Mouse (Mus musculus) liver, postnatal 0 days (tissue): Measurements from ENCODE around the gene Rnf213. TPM values are rescaled to one million over a fixed set of nuclear protein-coding genes. Genes with fewer than 3 reads are reported as not detected.

Source experiments
- ATAC-seq: fragments of 200-750 bp; cut with Nextera tagmentation; 2 replicates; pipeline ENCODE4 v1.8.0; 2017; ENCODE audit warnings: mild to moderate bottlenecking, moderate library complexity
- DNase-seq: peaks from one replicate; pipeline ENCODE4 v3.0.0-alpha.2; 2016
- H3K27ac ChIP-seq: fragments of 300-500 bp; sonication (generic); 2 replicates; pipeline ENCODE4 v1.5.1; 2014; ENCODE audit warnings: antibody characterized with exemption, moderate library complexity, mild to moderate bottlenecking, low read depth
- H3K27me3 ChIP-seq: fragments of 300-500 bp; sonication (generic); 2 replicates; pipeline ENCODE4 v1.6.1; 2014; ENCODE audit warnings: low read length, control low read depth, mixed read lengths; ENCODE audit not compliant: insufficient read depth
- H3K36me3 ChIP-seq: fragments of 300-500 bp; sonication (generic); replicated peaks from 2 replicates; pipeline ENCODE4 v1.6.1; 2014; ENCODE audit warnings: mild to moderate bottlenecking, control low read depth, low read length, moderate library complexity, mixed read lengths; ENCODE audit not compliant: insufficient read depth
- H3K4me1 ChIP-seq: fragments of 300-500 bp; sonication (generic); 2 replicates; pipeline ENCODE4 v1.6.1; 2014; ENCODE audit warnings: antibody characterized with exemption, mild to moderate bottlenecking, control low read depth; ENCODE audit not compliant: insufficient read depth
- H3K4me2 ChIP-seq: fragments of 300-500 bp; sonication (generic); 2 replicates; pipeline ENCODE4 v1.6.1; 2014; ENCODE audit warnings: low read depth, mild to moderate bottlenecking, low read length, moderate library complexity, mixed read lengths
- H3K4me3 ChIP-seq: fragments of 300-500 bp; sonication (generic); 2 replicates; pipeline ENCODE4 v1.5.1; 2014; ENCODE audit warnings: low read depth, low read length
- H3K9ac ChIP-seq: fragments of 300-500 bp; sonication (generic); replicated peaks from 2 replicates; pipeline ENCODE4 v1.6.1; 2014; ENCODE audit warnings: mild to moderate bottlenecking, moderate library complexity
- H3K9me3 ChIP-seq: fragments of 300-500 bp; sonication (generic); 2 replicates; pipeline ENCODE4 v1.6.1; 2016; ENCODE audit warnings: mild to moderate bottlenecking, control low read depth, low read length, mixed read lengths
- CTCF ChIP-seq: sonication (generic); IDR thresholded peaks from 2 replicates; pipeline ENCODE4 v1.5.1; 2016; ENCODE audit warnings: antibody characterized with exemption, low read depth
- EP300 ChIP-seq: IDR thresholded peaks from 2 replicates; pipeline ENCODE4 v1.6.1; 2016; ENCODE audit warnings: antibody characterized with exemption, low read depth, mild to moderate bottlenecking
- WGBS: fragments of 180-500 bp; shearing (Covaris S2); extraction: QIAGEN DNeasy Blood & Tissue Kit; methylation state at CpG from one replicate; pipeline ENCODE4 v1.1.7; 2014; ENCODE audit not compliant: insufficient replicate concordance; 5-methylcytosine and 5-hydroxymethylcytosine counted together
- microRNA counts: library from miRNA; unstranded; fragments of <30 nt; microRNA quantifications from one replicate; lab custom pipeline; 2015
- microRNA-seq: library from miRNA; unstranded; fragments of <30 nt; microRNA quantifications from one replicate; pipeline ENCODE4, GENCODE M21; 2016
- polyA plus RNA-seq: library from polyadenylated mRNA; unstranded; fragments of >200 nt; fragmentation: Nextera tagmentation; extraction: Ambion mirVana; gene quantifications from 2 replicates; pipeline ENCODE4 v1.2.1, GENCODE M21; 2015

The Rnf213 gene
- polyA plus RNA-seq, 1 experiment from 2014 or later: 6.6 TPM

GRCm38 (mm10) chr11:119528930-119529329 lies 136.0 kb downstream of the Rnf213 start:
- Histone ChIP-seq H3K4me3 (no peak overlapping the region), H3K4me2 (no peak overlapping the region), H3K36me3 (no peaks in the 10 kb centered on the region), H3K9ac (no peak overlapping the region), H3K9me3 (no peaks in the 10 kb centered on the region), H3K4me1 (peaks cover 4% of the 10 kb centered on the region; the same call in 1 of the 2 replicates), H3K27ac (no peak overlapping the region), H3K27me3 (no peaks in the 10 kb centered on the region)
- no peak for DNase-seq
- TF ChIP-seq CTCF (no peak), EP300 (no peak)
- no peak for ATAC-seq
- WGBS: 65% methylated on average over 11 of the region's 11 CpGs

- 67% methylated on average over 8 of the region's 8 CpGs for WGBS
- Histone ChIP-seq H3K27me3 (no peaks in the 10 kb centered on the region), H3K4me1 (no peaks in the 10 kb centered on the region), H3K36me3 (no peaks in the 10 kb centered on the region), H3K27ac (no peak overlapping the region), H3K9ac (no peak overlapping the region), H3K9me3 (no peaks in the 10 kb centered on the region), H3K4me2 (no peak overlapping the region), H3K4me3 (no peak overlapping the region)
- DNase-seq: no peak
- ATAC-seq: no peak
- TF ChIP-seq CTCF (no peak), EP300 (no peak)
These were observed 139.6 kb downstream of the Rnf213 start for GRCm38 (mm10) chr11:119532460-119532859.

GRCm38 (mm10) chr11:119533745-119534144 lies 140.8 kb downstream of the Rnf213 start:
- no peaks in the 10 kb centered on the region for H3K36me3 ChIP-seq
- no peak overlapping the region for H3K4me3 ChIP-seq
- WGBS: 65% methylated on average over 7 of the region's 7 CpGs
- no peak overlapping the region for H3K4me2 ChIP-seq
- no peak for ATAC-seq
- no peak for DNase-seq
- no peaks in the 10 kb centered on the region for H3K9me3 ChIP-seq
- no peaks in the 10 kb centered on the region for H3K27me3 ChIP-seq
- no peak overlapping the region for H3K9ac ChIP-seq
- no peak overlapping the region for H3K27ac ChIP-seq
- H3K4me1 ChIP-seq: no peaks in the 10 kb centered on the region
- no peak for TF ChIP-seq EP300
- no peak for TF ChIP-seq CTCF

MicroRNAs within 50 kb of the gene (microRNA counts, 519-probe panel; counts per million panel counts)
- microRNA mmu-miR-1932 (lab: Ali Mortazavi, UCI): not detected

Small RNAs within 50 kb of the gene (microRNA-seq; reads per million reads assigned to microRNA genes)
- gene Mir1932: not detected

Other genes with a start within 250 kb of the Rnf213 start
- 1.0 and 1.5 TPM in 2 replicates for gene Tbc1d16, start 164.6 kb upstream of the Rnf213 start, polyA plus RNA-seq
- gene Ccdc40, start 164.5 kb upstream of the Rnf213 start, polyA plus RNA-seq: 0.89 and 0.95 TPM in 2 replicates
- gene Gaa, start 125.2 kb upstream of the Rnf213 start, polyA plus RNA-seq: 28.6 and 29.0 TPM in 2 replicates
- gene Eif4a3, start 93.0 kb upstream of the Rnf213 start, polyA plus RNA-seq: 119 and 125 TPM in 2 replicates
- gene Card14, start 85.3 kb upstream of the Rnf213 start, polyA plus RNA-seq: 0.06 and 0.09 TPM in 2 replicates
- 4.1 and 4.2 TPM in 2 replicates for gene Sgsh, start 37.6 kb upstream of the Rnf213 start, polyA plus RNA-seq
- 2.1 and 2.2 TPM in 2 replicates for gene Slc26a11, start 37.5 kb upstream of the Rnf213 start, polyA plus RNA-seq
- gene Endov, start 98.2 kb downstream of the Rnf213 start, polyA plus RNA-seq: 5.2 and 6.4 TPM in 2 replicates
- 0.04 TPM in 1 of 2 replicates, not detected in the other for gene Nptx1, start 154.7 kb downstream of the Rnf213 start, polyA plus RNA-seq
- gene Rptor, start 209.8 kb downstream of the Rnf213 start, polyA plus RNA-seq: 3.1 TPM in 2 replicates